Mouse (Mus musculus) bone marrow, adult 2 months (tissue): ENCODE measurements at regions not wholly inside any gene's neighbourhood (a gene's known extent, or its start where the extent isn't known, plus 50 kb on each side); places are given as distances from the start of the nearest gene placed in this dataset.

Experiments
- CTCF ChIP-seq: fragments of 200-500 bp; IDR thresholded peaks from 2 replicates; pipeline ENCODE4 v1.5.1; 2011; ENCODE audit warnings: low read length, control low read depth; ENCODE audit not compliant: control insufficient read depth, insufficient read depth
- POLR2A ChIP-seq: fragments of 200-500 bp; IDR thresholded peaks from 2 replicates; pipeline ENCODE4 v1.6.1; 2011; ENCODE audit warnings: low read depth, mild to moderate bottlenecking, control low read depth, low read length, borderline replicate concordance; ENCODE audit not compliant: control insufficient read depth

DNA sequence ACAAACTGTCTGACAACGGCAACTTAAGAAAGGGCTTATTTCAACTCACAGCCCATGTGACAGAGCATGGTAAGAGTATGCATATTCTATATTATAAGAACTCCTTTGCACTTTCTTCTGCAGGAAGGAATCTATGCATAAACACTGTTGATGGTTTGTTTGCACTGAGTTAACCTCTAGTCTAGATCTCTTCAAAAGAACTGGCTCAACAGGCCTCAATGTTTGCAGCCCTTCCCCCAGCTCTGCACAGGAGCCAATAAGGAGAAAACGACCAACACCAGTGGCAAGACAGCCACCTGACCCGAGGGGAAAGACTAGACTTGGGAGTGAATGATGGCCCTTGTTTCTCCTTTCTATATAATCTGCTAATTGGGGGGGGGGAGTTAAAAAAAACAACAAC is 231.2 kb upstream of the Tsc22d2 start:
- TF ChIP-seq CTCF (no peak), POLR2A (no peak)
